Mouse (Mus musculus) right cerebral cortex, adult 18-20 months (tissue): ENCODE measurements at regions not wholly inside any gene's neighbourhood (a gene's known extent, or its start where the extent isn't known, plus 50 kb on each side); places are given as distances from the start of the nearest gene placed in this dataset.
A peak's percentile ranks its signal among the peaks of the same experiment; 100 is the strongest.

Source experiments
- DNase-seq: peaks from one replicate; pipeline ENCODE4 v3.0.0; 2022; ENCODE audit warnings: mixed read lengths

- DNase-seq, result no peak
Observed at GRCm38 (mm10) chr16:93189412-93189811, 363.5 kb upstream of the Runx1 start.

DNA sequence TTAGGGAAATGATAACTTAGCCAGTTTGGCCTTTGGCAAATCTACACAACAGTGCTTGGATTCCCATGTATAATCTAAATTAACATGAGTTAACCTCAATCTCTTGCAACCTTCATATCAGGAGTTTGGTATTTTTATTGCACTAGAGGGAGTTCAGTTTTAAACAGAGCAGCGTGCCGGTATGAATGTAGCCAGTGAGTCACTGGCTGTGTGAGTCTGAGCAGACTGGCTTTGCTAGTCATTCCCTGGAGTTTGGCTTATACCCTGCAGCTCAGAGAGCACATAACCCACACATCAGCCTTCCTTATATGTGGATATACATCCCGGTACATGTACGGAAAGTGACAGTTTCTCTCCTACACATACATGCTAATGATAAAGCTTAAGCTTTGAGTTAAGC lies 360.6 kb upstream of the Runx1 start:
- peak; percentile 6 for DNase-seq

DNA sequence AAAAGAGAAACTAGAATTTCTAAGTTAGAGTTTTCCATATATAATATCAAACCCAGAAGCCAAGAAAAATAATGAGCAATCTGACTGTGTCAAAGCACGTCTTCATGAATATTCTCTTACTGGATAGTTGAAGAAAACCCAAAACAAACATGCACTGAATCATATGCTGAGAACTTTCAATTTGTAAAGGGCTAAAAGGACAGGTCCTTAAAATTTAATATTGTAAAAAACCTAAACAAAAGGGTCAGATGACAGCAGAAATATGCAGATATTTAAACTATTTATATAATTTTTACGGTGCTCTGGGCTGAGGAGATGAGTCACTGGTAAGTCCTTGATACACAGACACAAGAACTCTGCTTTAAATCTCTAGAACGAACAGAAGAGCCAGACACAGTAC lies 356.7 kb upstream of the Runx1 start:
- no peak for DNase-seq

GRCm38 (mm10) chr16:93181497-93181896 lies 355.5 kb upstream of the Runx1 start:
- no peak for DNase-seq

DNA sequence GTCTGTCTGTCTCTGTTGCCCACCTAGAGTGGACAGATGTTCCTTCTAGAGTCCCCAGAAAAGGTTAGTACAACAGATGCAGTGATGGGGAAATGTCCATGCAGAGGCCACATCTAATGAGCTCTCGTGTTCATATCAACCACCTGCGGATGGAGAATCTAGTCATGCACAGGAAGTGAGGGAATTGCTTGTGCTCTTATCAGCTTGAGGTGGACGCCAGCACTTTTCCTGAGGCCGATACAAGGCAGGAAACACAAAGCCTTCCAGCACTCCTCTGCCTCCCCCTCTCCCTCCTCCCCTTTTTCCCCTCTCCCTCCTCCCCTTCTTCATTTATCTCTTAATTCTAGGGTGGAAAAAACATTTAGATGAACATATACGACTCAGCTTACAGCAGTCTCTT lies 354.3 kb upstream of the Runx1 start:
- no peak for DNase-seq

- no peak for DNase-seq
Observed at GRCm38 (mm10) chr16:93166667-93167066, 340.7 kb upstream of the Runx1 start.

- DNase-seq, result no peak
Observed at GRCm38 (mm10) chr16:93158526-93159226, 332.7 kb upstream of the Runx1 start.

- DNase-seq, result no peak
Observed at GRCm38 (mm10) chr16:93153545-93154329, 327.8 kb upstream of the Runx1 start.

DNA sequence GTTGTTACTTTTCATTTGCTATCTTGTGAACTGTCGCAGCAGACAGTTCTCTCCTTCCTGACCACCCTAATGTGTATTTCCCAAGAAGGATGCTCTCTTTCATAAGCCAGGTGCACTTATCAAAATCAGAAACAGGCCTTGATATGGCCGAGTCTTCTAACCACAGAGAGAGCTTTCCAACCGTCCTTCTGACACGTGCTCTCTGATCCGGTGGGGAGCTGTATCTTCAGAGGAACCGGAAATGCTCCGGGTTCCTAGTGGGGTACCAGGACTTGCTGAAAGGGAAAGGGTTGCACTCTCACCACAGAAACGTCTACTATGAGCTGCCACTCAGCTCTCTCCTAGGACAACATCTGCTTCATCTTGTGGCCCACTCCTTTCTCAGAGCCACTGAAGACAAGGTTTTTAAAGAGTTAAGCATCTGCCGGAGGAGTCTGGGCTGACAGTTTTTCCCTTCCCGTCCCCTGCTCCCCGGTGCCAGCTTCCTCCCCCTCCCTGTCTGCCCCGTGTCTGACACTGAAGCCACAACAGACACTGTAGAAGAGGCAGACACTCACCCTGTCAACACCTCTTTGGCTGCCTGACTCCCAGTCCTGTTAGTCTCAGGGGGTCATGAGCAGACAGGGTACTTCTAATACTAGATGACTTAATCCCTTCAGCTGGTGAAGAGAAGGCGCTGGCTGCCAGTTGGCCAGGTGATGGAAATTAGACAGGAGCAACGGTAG lies 327.0 kb upstream of the Runx1 start:
- DNase-seq, result no peak

GRCm38 (mm10) chr16:93152057-93152456 lies 326.1 kb upstream of the Runx1 start:
- DNase-seq, result no peak

- DNase-seq, result no peak
Observed at GRCm38 (mm10) chr16:93151652-93152051, 325.7 kb upstream of the Runx1 start.

- DNase-seq, result peak; percentile 46
Observed at GRCm38 (mm10) chr16:93150451-93150850, 324.5 kb upstream of the Runx1 start.

DNA sequence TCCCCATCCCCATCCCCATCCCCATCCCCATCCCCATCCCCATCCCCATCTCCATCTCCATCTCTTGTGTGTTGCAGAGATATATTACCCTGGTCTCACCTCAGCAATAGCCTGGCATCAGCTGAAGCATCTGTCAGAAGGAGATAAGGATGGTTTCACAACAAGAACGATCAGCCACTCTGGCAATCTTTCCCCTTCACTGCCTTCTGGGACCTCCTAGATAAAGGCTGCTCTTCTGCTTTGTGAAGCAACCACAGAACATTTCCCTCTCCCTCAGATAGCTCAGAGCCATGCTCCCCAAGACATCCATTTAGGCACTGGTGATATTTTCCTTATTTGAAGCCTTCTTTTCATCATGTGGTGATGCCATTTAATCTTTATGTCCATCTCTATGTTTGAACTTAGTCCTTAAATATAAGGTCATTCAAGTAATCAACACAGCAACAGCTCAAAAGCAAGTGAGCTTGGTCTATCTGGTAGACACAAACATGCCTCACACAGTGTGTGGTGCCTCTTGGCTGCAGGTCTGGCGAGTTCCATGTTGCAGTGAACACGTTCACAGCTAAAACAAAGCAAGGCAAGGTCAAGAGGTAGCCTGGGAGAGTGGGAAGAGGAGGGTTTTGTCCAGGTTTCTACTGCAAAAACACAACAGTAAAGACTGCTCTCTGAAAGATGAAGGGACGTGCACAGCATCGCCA lies 321.7 kb upstream of the Runx1 start:
- DNase-seq, result no peak

- DNase-seq, result no peak
Observed at GRCm38 (mm10) chr16:93146812-93147211, 320.9 kb upstream of the Runx1 start.

DNA sequence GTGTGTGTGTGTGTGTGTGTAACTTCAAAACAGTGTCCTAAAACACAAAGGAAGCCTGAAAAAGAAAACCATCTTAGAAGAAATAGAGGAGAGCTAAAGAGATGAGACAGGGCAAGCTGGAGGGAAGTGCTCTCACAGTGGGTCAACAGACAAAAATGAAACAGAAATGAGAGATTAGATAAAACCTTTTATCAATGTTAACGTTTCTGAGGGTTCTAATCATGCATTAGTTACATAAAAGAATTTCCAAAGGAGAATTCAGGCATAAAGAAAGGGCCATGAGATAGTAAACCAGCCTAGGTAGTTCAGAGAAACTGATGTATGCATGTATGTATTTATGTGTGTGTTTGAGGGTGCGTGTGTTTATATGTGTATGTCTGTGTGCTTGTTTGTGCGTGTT lies 319.7 kb upstream of the Runx1 start:
- DNase-seq, result no peak

- DNase-seq, result no peak
Observed at GRCm38 (mm10) chr16:93144033-93144432, 318.1 kb upstream of the Runx1 start.

DNA sequence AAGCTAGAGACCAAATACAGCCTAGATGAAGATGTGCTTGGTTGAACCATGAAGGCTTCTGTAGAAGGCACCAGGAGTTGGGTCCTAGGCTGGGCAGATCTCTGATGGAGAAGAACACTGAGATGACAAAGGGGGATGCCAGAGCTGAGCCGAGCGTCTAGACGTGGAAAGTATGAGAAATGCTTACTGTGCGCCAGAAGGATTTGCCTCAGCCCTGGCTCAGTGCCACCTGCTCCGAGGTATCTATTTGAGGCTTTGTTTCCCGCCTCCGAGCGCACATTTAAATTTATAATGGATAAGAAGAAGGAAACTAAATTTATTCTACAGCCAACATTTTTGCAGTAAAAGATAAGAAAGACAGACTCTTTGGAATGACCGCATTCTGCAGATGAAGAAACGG lies 317.2 kb upstream of the Runx1 start:
- peak; percentile 81 for DNase-seq

DNA sequence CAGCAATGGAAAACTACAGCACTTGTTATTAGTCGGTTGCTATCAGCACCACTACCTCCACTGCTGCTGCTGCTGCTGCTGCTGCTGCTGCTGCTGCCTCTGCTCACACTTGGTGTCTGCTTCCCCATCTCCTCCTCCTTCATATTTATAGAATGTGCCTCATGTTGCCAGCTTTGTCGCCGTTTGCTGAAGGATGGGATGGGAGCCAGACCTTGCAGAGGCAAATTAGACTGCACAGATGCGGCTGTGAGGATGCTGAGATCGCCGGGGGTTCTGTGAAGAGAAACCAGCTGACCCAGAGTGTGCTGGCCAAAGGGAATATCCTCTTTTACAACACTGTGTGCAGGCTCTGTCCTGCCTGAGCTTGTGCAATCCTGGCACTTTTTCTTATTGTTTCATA lies 316.0 kb upstream of the Runx1 start:
- peak; percentile 56 for DNase-seq

- no peak for DNase-seq
Observed at GRCm38 (mm10) chr16:93140535-93141110, 314.7 kb upstream of the Runx1 start.

- DNase-seq, result no peak
Observed at GRCm38 (mm10) chr16:93137249-93137648, 311.3 kb upstream of the Runx1 start.

DNA sequence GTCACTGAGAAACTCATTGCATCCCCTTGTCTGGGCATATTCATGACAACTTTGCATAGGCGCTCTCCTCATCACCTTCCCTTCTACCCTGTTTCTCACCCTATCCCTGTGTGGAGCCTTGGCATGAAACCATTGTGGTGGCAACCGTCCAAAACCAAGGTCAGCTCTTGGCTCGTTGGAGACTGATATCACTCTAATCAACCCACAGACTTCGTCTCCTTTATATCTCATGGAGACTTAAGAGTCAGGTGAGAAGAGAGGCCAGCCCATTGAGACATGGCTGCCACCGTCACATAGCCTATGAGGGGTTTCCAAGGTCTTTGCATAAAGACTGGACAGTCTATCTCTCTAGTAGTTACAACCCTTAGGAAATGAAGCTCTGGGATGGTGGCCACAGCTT lies 305.5 kb upstream of the Runx1 start:
- no peak for DNase-seq

DNA sequence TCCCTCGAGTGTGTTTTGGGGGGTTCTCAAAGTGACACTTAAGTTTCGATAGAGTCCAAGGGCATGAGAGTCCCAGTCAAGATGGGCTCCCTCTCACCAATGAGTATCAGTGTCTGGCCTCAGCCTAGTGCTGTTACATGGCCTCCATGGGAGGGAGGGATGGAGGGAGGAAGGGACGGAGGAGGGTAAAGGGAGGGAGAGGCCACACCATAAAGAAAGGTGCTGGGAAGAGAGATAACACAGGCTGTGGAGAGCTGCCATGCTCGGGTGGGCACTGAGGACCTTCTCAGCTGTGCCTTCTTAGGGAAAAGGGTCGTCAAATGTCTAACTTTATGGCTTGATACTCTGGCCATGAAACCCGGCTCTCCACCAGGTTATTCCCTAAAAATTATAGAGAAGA lies 304.7 kb upstream of the Runx1 start:
- DNase-seq, result no peak

GRCm38 (mm10) chr16:93123707-93124106 lies 297.8 kb upstream of the Runx1 start:
- no peak for DNase-seq
